Mouse (Mus musculus) intestine, embryonic 15.5 days (tissue): ENCODE results near the gene 1700029I15Rik. TPM values are rescaled to one million over a fixed set of nuclear protein-coding genes. Genes with fewer than 3 reads are reported as not detected.

Source experiments
- ATAC-seq: fragments of 200-750 bp; cut with Nextera tagmentation; 2 replicates; pipeline ENCODE4 v1.8.0; 2017; ENCODE audit warnings: moderate TSS enrichment, moderate library complexity
- H3K27ac ChIP-seq: fragments of 300-500 bp; sonication (generic); 2 replicates; pipeline ENCODE4 v1.5.1; 2015; ENCODE audit warnings: mild to moderate bottlenecking, inconsistent platforms
- H3K27me3 ChIP-seq: fragments of 300-500 bp; sonication (generic); replicated peaks from 2 replicates; pipeline ENCODE4 v1.6.1; 2015; ENCODE audit warnings: inconsistent platforms
- H3K36me3 ChIP-seq: fragments of 300-500 bp; sonication (generic); 2 replicates; pipeline ENCODE4 v1.6.1; 2015; ENCODE audit warnings: inconsistent platforms
- H3K4me1 ChIP-seq: fragments of 300-500 bp; sonication (generic); replicated peaks from 2 replicates; pipeline ENCODE4 v1.6.1; 2015; ENCODE audit warnings: inconsistent platforms
- H3K4me2 ChIP-seq: fragments of 300-500 bp; sonication (generic); replicated peaks from 2 replicates; pipeline ENCODE4 v1.6.1; 2015; ENCODE audit warnings: mild to moderate bottlenecking, inconsistent platforms
- H3K4me3 ChIP-seq: fragments of 300-500 bp; sonication (generic); replicated peaks from 2 replicates; pipeline ENCODE4 v1.5.1; 2015; ENCODE audit warnings: inconsistent platforms
- H3K9ac ChIP-seq: fragments of 300-500 bp; sonication (generic); 2 replicates; pipeline ENCODE4 v1.6.1; 2015; ENCODE audit warnings: inconsistent platforms
- H3K9me3 ChIP-seq: fragments of 300-500 bp; sonication (generic); 2 replicates; pipeline ENCODE4 v1.6.1; 2016; ENCODE audit warnings: inconsistent platforms
- WGBS: fragments of 180-500 bp; shearing (Covaris S2); methylation state at CpG from one replicate; pipeline ENCODE4 v1.1.7; 2015; 5-methylcytosine and 5-hydroxymethylcytosine counted together
- polyA plus RNA-seq: library from polyadenylated mRNA; unstranded; fragments of >200 nt; fragmentation: Nextera tagmentation; extraction: Ambion mirVana; gene quantifications from 2 replicates; pipeline ENCODE4 v1.2.1, GENCODE M21; 2015

Gene 1700029I15Rik
- polyA plus RNA-seq, 1 experiment from 2014 or later: 2.9 TPM

GRCm38 (mm10) chr2:92434375-92434745 is 52.0 kb downstream of the 1700029I15Rik start:
- no peak for ATAC-seq
- no peaks in the 10 kb centered on the region for H3K9me3 ChIP-seq
- H3K4me1 ChIP-seq: peaks cover 24% of the 10 kb centered on the region
- H3K36me3 ChIP-seq: no peaks in the 10 kb centered on the region
- peak overlapping the region; percentile 35; the same call in 1 of the 2 replicates for H3K9ac ChIP-seq
- WGBS: 6% methylated on average over 12 of the region's 12 CpGs
- no peaks in the 10 kb centered on the region for H3K27me3 ChIP-seq
- H3K4me2 ChIP-seq: peak overlapping the region; percentile 83
- H3K27ac ChIP-seq: no peak overlapping the region
- H3K4me3 ChIP-seq: peak overlapping the region; percentile 84

GRCm38 (mm10) chr2:92435023-92435422 is 52.7 kb downstream of the 1700029I15Rik start:
- Histone ChIP-seq H3K9ac (no peak overlapping the region), H3K4me3 (no peak overlapping the region), H3K36me3 (no peaks in the 10 kb centered on the region), H3K27ac (no peak overlapping the region), H3K4me1 (peaks cover 24% of the 10 kb centered on the region), H3K9me3 (no peaks in the 10 kb centered on the region), H3K27me3 (no peaks in the 10 kb centered on the region), H3K4me2 (peak overlapping the region; percentile 83; the same call in 1 of the 2 replicates)
- ATAC-seq: no peak
- 48% methylated on average over 6 of the region's 6 CpGs for WGBS

Other genes with a start within 250 kb of the 1700029I15Rik start
- 41.6 and 45.8 TPM in 2 replicates for gene Pex16, start 7.9 kb upstream of the 1700029I15Rik start, polyA plus RNA-seq
- gene Large2, start 7.7 kb upstream of the 1700029I15Rik start, polyA plus RNA-seq: 10.0 and 11.8 TPM in 2 replicates
- 19.4 and 21.3 TPM in 2 replicates for gene Mapk8ip1, start 18.7 kb downstream of the 1700029I15Rik start, polyA plus RNA-seq
- gene Cry2, start 51.5 kb downstream of the 1700029I15Rik start, polyA plus RNA-seq: 14.5 and 15.8 TPM in 2 replicates
- 37.3 and 44.5 TPM in 2 replicates for gene Slc35c1, start 78.0 kb downstream of the 1700029I15Rik start, polyA plus RNA-seq
- 4.1 and 4.5 TPM in 2 replicates for gene Chst1, start 217.2 kb downstream of the 1700029I15Rik start, polyA plus RNA-seq